Mouse (Mus musculus): ENCODE results near the gene Nr3c2. TPM values are rescaled to one million over a fixed set of nuclear protein-coding genes. Genes with fewer than 3 reads are reported as not detected.

The Nr3c2 gene
- polyA plus RNA-seq, 1 experiment from 2014 or later, result 0.63 TPM

GRCm38 (mm10) chr8:77209297-77209696 is 310.1 kb downstream of the Nr3c2 start:
- Histone ChIP-seq H3K4me1 (no peaks in the 10 kb centered on the region), H3K9me3 (no peaks in the 10 kb centered on the region), H3K27me3 (no peaks in the 10 kb centered on the region), H3K4me3 (replicated peaks) (no peak overlapping the region), H3K9ac (no peak overlapping the region), H3K4me2 (no peak overlapping the region), H3K27ac (no peak overlapping the region), H3K36me3 (replicated peaks) (no peaks in the 10 kb centered on the region)
- 91% methylated on average over 3 of the region's 3 CpGs for WGBS
- ATAC-seq (ENCODE audit: low FRiP score), result no peak

DNA sequence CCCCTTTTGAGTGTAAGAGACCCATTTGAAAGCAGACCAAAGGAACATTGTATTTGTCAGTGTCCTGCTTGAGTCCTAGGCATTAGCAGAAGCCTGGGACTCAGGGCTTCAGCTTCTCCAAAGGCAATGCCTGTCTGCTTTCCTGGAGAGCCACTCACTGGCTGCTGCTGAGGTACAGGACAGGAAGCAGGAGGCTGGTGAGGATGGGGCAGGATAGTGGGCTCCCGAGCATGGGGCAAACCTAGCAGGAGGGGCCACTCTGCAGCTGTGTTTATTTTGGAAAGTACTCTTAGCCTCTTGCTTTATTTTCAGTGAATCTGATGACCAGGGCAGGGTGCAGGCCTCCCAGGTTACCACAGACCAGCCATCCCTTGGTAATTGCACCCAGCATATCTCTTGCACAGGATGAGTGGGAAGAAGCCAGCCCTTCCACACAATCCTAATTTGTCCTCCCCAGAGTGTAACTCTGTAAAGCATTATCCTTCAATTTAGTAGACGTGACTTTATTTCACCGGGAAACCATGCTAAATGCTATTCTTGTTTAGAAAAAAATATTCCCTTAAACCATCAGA is 314.7 kb downstream of the Nr3c2 start:
- Histone ChIP-seq H3K36me3 (replicated peaks) (no peaks in the 10 kb centered on the region), H3K4me3 (replicated peaks) (no peak overlapping the region), H3K27me3 (no peaks in the 10 kb centered on the region), H3K9ac (no peak overlapping the region), H3K4me1 (no peaks in the 10 kb centered on the region), H3K9me3 (no peaks in the 10 kb centered on the region), H3K4me2 (no peak overlapping the region), H3K27ac (no peak overlapping the region)
- 89% methylated on average over 3 of the region's 3 CpGs for WGBS
- ATAC-seq (ENCODE audit: low FRiP score), result no peak

GRCm38 (mm10) chr8:77214665-77215064 is 315.4 kb downstream of the Nr3c2 start:
- Histone ChIP-seq H3K9ac (no peak overlapping the region), H3K4me1 (no peaks in the 10 kb centered on the region), H3K4me3 (replicated peaks) (no peak overlapping the region), H3K4me2 (no peak overlapping the region), H3K9me3 (no peaks in the 10 kb centered on the region), H3K36me3 (replicated peaks) (no peaks in the 10 kb centered on the region), H3K27ac (no peak overlapping the region), H3K27me3 (no peaks in the 10 kb centered on the region)
- no peak for ATAC-seq (ENCODE audit: low FRiP score)
- 75% methylated on average over 8 of the region's 8 CpGs for WGBS

- Histone ChIP-seq H3K4me3 (replicated peaks) (no peak overlapping the region), H3K4me1 (no peaks in the 10 kb centered on the region), H3K36me3 (replicated peaks) (no peaks in the 10 kb centered on the region), H3K9ac (no peak overlapping the region), H3K4me2 (no peak overlapping the region), H3K27me3 (no peaks in the 10 kb centered on the region), H3K27ac (no peak overlapping the region), H3K9me3 (no peaks in the 10 kb centered on the region)
- 88% methylated on average over 6 of the region's 6 CpGs for WGBS
- no peak for ATAC-seq (ENCODE audit: low FRiP score)
Observed at GRCm38 (mm10) chr8:77215191-77215590, 315.9 kb downstream of the Nr3c2 start.

- Histone ChIP-seq H3K4me2 (no peak overlapping the region), H3K36me3 (replicated peaks) (no peaks in the 10 kb centered on the region)
- WGBS, result 85% methylated on average over 4 of the region's 4 CpGs
Observed at GRCm38 (mm10) chr8:77223123-77223522, 323.9 kb downstream of the Nr3c2 start.

GRCm38 (mm10) chr8:77227742-77228141 is 328.5 kb downstream of the Nr3c2 start:
- H3K27ac ChIP-seq, result no peak overlapping the region
- no peak overlapping the region for H3K9ac ChIP-seq
- no peaks in the 10 kb centered on the region for H3K36me3 ChIP-seq (replicated peaks)
- no peaks in the 10 kb centered on the region for H3K9me3 ChIP-seq
- H3K27me3 ChIP-seq, result no peaks in the 10 kb centered on the region
- H3K4me2 ChIP-seq, result no peak overlapping the region
- WGBS, result 91% methylated on average over 5 of the region's 5 CpGs
- no peak overlapping the region for H3K4me3 ChIP-seq (replicated peaks)
- ATAC-seq (ENCODE audit: low FRiP score), result 0 out of 2 replicates have a peak, but pooled peaks have one; percentile 17
- H3K4me1 ChIP-seq, result no peaks in the 10 kb centered on the region

More at GRCm38 (mm10) chr8:77223123-77223522, 323.9 kb downstream of the Nr3c2 start:
- Histone ChIP-seq H3K27me3 (no peaks in the 10 kb centered on the region), H3K4me3 (replicated peaks) (no peak overlapping the region), H3K9ac (no peak overlapping the region), H3K9me3 (no peaks in the 10 kb centered on the region), H3K27ac (no peak overlapping the region), H3K4me1 (no peaks in the 10 kb centered on the region)
- no peak for ATAC-seq (ENCODE audit: low FRiP score)

DNA sequence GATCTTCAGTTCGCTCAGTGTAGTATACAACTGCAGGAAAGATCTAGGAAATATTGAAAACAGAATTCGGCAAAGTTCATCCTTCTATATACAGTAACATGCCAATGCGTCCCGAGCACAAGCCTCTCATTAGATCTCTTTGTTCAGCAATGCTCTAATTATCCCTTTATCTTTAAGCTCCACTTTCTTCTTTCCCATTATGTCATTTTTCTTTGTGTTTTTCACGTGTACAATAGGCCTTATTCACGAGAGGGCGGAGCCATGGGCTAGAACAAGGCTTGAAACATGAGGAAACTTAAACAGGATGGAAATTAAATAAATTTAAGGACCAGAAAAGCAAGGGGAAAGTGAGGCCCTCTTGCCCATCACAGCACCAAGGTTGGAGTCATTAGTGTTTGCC is 329.4 kb downstream of the Nr3c2 start:
- no peaks in the 10 kb centered on the region for H3K9me3 ChIP-seq
- ATAC-seq (ENCODE audit: low FRiP score), result no peak
- H3K9ac ChIP-seq, result no peak overlapping the region
- H3K27me3 ChIP-seq, result no peaks in the 10 kb centered on the region
- no peaks in the 10 kb centered on the region for H3K4me1 ChIP-seq
- no peak overlapping the region for H3K27ac ChIP-seq
- no peak overlapping the region for H3K4me2 ChIP-seq
- H3K36me3 ChIP-seq (replicated peaks), result no peaks in the 10 kb centered on the region
- 59% methylated on average over 7 of the region's 7 CpGs for WGBS
- H3K4me3 ChIP-seq (replicated peaks), result no peak overlapping the region

DNA sequence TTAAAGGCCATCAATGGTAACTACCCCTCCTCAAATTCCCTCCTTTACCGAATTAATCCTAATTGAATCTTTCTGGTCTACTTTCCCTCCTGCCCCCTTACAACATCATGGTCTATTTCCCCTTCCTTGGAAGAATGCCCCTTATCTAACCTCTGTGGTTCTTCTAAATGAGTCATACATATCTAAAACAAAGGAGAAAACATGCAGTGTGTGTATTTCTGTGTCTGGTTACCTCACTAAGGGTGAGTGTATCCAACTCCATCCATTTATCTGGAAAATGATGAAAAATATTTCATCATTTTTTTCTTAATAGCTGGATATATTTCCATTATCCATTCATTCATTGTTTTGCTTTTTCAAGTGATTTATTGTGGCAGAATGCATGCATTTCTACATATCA is 332.0 kb downstream of the Nr3c2 start:
- no peak overlapping the region for H3K27ac ChIP-seq
- H3K4me3 ChIP-seq (replicated peaks), result no peak overlapping the region
- H3K9me3 ChIP-seq, result no peaks in the 10 kb centered on the region
- no peaks in the 10 kb centered on the region for H3K4me1 ChIP-seq
- 81% methylated on average over 1 of the region's 1 CpGs for WGBS
- H3K4me2 ChIP-seq, result no peak overlapping the region
- no peaks in the 10 kb centered on the region for H3K27me3 ChIP-seq
- no peak for ATAC-seq (ENCODE audit: low FRiP score)
- H3K9ac ChIP-seq, result no peak overlapping the region
- no peaks in the 10 kb centered on the region for H3K36me3 ChIP-seq (replicated peaks)

DNA sequence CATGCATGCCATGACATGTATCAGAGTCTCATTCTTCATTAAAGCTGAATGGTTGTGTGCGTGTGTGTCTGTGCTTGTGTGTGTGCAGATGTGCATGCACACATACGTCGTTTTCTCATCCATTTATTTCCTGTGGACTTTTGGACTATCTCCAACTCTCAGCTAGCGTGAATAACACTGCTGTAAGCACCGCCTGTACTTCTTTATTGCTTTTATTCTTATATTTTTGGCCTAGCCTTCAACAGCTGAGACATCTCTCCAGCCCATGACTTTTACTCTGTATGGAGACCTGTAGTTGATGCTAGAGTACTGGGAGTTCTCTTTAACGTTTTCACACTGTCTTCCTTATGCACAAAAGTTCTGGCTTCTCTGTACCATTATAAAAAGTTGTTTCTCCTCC is 332.6 kb downstream of the Nr3c2 start:
- WGBS, result 82% methylated on average over 6 of the region's 6 CpGs
- no peak overlapping the region for H3K27ac ChIP-seq
- H3K4me1 ChIP-seq, result no peaks in the 10 kb centered on the region
- no peaks in the 10 kb centered on the region for H3K9me3 ChIP-seq
- no peaks in the 10 kb centered on the region for H3K36me3 ChIP-seq (replicated peaks)
- no peak overlapping the region for H3K4me3 ChIP-seq (replicated peaks)
- no peak overlapping the region for H3K4me2 ChIP-seq
- H3K9ac ChIP-seq, result no peak overlapping the region
- H3K27me3 ChIP-seq, result no peaks in the 10 kb centered on the region
- no peak for ATAC-seq (ENCODE audit: low FRiP score)

DNA sequence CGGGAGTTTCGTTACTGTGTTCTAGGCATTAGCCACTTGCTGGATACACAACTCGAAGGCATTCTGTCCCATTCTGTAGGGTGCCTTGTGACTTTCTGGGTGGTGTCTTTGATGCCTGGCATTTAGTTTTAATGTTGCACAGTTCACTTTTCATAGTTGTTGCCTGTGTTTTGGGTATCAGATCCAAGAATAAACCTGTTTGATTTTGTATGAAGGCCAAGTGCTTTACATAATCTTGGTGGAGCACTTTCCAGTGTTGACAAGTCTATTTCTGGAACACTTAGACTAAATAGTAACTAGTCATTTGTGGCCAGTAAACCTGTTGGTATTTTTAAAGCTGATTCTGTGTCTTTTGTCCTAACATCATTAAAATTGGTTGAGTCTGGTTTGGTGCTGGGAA is 333.2 kb downstream of the Nr3c2 start:
- Histone ChIP-seq H3K27ac (no peak overlapping the region), H3K9ac (no peak overlapping the region), H3K9me3 (no peaks in the 10 kb centered on the region), H3K4me1 (no peaks in the 10 kb centered on the region), H3K36me3 (replicated peaks) (no peaks in the 10 kb centered on the region), H3K4me3 (replicated peaks) (no peak overlapping the region), H3K27me3 (no peaks in the 10 kb centered on the region), H3K4me2 (no peak overlapping the region)
- 94% methylated on average over 3 of the region's 3 CpGs for WGBS
- no peak for ATAC-seq (ENCODE audit: low FRiP score)

DNA sequence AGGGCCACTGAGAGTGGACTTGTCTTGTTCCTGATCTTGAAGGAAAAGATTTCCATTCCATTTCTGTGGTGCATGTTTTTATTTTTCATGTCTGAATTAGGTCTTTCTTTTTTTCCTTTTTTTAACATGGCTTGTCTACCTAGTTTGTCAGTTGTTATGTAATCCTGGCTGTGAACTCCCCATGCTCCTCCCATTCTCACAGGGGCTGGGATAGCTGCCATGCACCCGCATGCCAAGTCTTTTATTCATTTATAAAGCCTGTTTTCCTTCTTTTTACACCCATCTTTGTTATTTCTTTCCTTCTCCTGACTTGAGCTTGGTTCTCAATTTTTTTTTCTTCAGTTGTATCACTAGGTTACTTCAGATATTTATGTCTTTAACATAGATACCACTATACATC is 337.5 kb downstream of the Nr3c2 start:
- 68% methylated on average over 1 of the region's 1 CpGs for WGBS
- H3K27ac ChIP-seq, result no peak overlapping the region
- H3K9me3 ChIP-seq, result no peaks in the 10 kb centered on the region
- no peaks in the 10 kb centered on the region for H3K27me3 ChIP-seq
- H3K4me1 ChIP-seq, result no peaks in the 10 kb centered on the region
- no peak overlapping the region for H3K4me2 ChIP-seq
- no peaks in the 10 kb centered on the region for H3K36me3 ChIP-seq (replicated peaks)
- no peak overlapping the region for H3K4me3 ChIP-seq (replicated peaks)
- no peak overlapping the region for H3K9ac ChIP-seq
- no peak for ATAC-seq (ENCODE audit: low FRiP score)

- H3K27me3 ChIP-seq, result no peaks in the 10 kb centered on the region
- no peak overlapping the region for H3K4me3 ChIP-seq (replicated peaks)
- no peak overlapping the region for H3K27ac ChIP-seq
- no peak overlapping the region for H3K9ac ChIP-seq
- ATAC-seq (ENCODE audit: low FRiP score), result no peak
- H3K4me1 ChIP-seq, result no peaks in the 10 kb centered on the region
- H3K9me3 ChIP-seq, result no peaks in the 10 kb centered on the region
- H3K36me3 ChIP-seq (replicated peaks), result no peaks in the 10 kb centered on the region
- no peak overlapping the region for H3K4me2 ChIP-seq
Observed at GRCm38 (mm10) chr8:77239462-77239861, 340.2 kb downstream of the Nr3c2 start.

DNA sequence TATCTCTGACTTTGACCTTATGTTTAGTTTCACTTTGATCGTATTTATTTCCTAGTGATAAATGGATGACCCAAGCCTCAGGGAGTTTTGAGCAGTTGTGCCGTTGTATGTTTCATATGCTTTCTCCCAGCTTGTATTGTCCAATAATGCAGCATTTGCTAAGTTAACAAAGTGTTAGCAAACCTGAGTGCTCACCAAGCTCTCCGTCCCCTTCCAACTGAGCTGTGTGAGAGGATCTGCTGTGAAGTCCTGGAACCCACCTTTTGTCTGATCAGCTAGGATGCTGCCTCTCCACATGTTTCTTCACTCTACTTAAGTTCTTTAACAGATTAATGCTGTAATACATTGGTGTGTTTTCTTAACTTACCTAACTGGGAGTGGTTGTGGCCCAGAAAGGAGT is 342.1 kb downstream of the Nr3c2 start:
- no peaks in the 10 kb centered on the region for H3K36me3 ChIP-seq (replicated peaks)
- 94% methylated on average over 3 of the region's 3 CpGs for WGBS
- no peaks in the 10 kb centered on the region for H3K27me3 ChIP-seq
- no peak overlapping the region for H3K9ac ChIP-seq
- H3K4me1 ChIP-seq, result no peaks in the 10 kb centered on the region
- no peaks in the 10 kb centered on the region for H3K9me3 ChIP-seq
- H3K4me2 ChIP-seq, result no peak overlapping the region
- no peak for ATAC-seq (ENCODE audit: low FRiP score)
- no peak overlapping the region for H3K4me3 ChIP-seq (replicated peaks)
- no peak overlapping the region for H3K27ac ChIP-seq
